Mouse (Mus musculus) kidney, postnatal 25 days (tissue): ENCODE data around the gene Psmg3.

ENCODE experiments used
- DNase-seq, 2 experiments: peaks; one replicate each; pipeline ENCODE4 v3.0.0; 2021; ENCODE audit warnings: mixed read lengths in 2 of 2

Psmg3 gene

DNA sequence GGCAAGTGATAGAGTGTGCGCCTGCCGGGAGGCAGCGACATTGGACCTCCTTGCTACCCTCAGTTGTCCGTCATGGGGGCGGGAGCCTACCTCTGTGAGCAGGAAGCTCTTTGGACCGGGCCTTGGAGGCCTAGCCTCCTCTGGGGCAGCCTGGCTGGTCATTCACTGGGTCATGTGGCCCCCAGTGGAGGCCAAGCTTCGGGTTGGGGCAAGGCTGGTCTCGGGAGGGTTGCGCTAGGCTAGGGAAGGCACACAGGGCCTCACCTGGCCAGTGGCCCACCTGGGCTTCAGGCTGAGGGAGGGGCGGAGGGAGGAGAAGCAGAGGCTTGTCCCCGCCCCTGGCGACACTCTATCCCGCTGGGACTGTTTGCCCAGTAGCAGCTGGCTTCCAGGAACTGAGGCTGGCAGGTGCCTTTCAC is 12.7 kb downstream of the Psmg3 start:
- peak; percentile 87 to 96 for DNase-seq

DNA sequence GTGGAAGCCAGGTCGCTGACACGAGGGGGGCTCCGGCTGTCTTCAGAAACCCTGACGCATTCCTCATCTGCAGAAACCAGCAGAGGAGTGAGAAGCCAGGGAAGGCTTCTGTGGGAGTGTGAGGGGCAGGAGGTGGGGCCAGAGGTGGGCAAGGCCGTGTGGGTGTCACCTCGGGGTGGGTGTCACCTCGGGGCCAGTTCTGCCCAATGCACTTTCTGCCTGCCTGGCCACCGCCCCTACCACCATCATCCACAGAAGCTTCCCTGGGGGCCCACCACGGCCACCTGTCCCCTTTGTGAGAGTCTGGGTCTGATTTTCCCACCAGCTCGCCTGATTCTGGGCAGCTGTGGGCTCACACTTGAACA is 13.6 kb downstream of the Psmg3 start:
- peak in 1 of 2 experiments; percentile 72 for DNase-seq

DNA sequence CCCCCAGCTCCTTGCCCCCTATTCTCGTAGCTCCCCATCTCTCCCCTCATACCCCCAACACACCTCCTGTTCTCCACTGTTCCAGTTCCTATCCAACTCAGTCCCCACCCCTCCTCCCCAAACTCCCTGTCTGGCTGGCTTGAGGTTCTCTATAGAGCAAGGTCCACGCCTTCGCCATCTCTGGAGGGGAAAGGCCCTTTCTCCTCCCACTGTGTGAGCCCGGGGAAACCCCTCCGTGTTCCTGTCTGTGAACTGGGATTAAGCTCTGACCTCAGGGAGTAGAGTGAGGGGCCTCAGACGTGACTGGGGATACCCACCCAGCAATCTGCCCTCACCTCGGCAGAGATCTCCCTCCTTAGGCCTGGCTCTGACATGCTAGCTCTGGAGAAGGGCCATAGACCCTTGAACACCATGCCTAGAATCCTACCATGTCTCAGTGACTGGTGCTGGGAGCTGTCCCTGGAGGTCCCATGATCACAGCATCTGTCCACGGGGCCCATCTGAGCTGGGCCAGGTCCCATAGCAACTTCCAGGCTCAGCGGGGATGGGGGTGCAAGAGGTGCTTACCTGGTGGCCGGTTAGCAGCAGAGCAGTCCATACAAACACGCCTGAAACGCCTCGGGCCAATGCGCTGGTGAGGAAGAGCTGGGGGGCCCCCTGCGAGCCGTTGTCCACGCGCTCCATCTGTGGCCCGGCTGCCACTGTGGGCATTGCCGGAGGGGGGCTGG is 14.1 kb downstream of the Psmg3 start:
- peak in 1 of 2 experiments; percentile 42 for DNase-seq

DNA sequence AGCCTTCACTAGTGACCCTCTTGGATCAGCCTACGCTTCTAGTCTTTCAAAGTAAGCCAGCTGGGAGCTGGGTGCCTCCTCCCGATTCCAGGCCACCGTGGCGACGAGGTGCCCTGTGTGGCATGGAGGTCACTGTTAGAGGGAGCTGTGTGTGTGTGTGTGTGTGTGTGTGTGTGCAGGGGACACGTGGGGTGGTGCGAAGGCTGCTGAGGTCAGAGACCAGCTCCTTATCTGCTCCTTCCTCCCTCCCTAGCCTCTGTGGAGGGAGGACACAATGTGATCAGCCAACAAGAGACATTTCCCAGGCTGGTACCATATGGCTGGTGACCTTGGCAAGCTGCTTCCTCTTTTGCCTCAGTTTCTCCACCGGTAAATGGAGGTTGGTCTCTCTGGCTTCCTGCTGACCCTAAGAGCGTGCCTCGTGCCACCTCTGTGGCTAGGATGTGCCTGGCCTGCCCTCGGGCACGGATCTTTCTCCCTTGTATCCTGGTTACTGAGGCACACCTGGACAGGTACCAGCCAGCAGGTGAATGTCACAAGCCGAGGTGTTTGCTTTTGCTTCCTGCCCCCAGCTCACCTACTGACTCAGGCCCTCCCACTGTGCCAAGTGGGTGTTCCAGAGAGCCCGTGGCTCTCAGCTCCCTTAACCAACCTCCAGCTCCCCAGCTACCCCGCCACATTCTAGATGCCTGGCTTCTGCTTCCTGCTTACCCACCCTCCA is 14.8 kb downstream of the Psmg3 start:
- peak; percentile 42 to 80 for DNase-seq

DNA sequence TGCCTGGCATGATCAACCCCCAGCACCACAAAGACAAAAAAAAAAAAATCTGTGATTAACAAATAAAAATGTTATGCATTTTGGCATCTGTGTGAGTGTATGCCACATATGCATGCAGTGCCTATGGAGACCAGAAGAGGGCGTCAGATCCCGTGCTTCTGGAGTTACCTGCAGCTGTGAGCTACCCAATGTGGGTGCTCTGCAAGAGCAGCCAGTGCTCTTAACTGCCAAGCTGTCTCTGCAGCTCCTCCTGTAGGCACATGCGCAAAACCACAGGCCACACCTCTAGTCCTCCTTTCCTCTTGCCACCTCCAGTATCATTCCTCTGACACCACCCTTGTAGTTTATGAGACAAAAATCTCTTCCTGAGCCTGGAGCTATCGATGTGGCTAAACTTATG is 17.3 kb downstream of the Psmg3 start:
- DNase-seq, result no peak

DNA sequence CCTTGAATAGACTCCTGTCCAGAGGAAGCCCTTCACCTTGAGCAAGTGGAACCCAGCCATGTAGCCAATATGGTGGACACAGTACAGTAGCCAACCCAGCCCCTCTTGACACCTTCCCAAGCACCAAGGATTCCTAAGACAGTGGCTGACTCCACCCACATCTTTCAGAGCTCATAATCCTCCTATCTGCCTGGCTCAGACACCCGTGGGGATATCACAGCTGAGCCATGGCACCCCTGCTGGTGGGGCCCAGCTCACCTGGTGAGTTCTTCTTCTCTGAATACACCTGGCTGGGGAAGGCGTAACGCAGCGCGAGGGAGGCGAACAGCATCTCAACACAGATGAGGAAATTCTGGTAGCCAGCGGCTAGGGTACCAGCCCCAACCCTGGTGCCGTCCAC is 20.8 kb downstream of the Psmg3 start:
- DNase-seq, result peak in 1 of 2 experiments; percentile 41

DNA sequence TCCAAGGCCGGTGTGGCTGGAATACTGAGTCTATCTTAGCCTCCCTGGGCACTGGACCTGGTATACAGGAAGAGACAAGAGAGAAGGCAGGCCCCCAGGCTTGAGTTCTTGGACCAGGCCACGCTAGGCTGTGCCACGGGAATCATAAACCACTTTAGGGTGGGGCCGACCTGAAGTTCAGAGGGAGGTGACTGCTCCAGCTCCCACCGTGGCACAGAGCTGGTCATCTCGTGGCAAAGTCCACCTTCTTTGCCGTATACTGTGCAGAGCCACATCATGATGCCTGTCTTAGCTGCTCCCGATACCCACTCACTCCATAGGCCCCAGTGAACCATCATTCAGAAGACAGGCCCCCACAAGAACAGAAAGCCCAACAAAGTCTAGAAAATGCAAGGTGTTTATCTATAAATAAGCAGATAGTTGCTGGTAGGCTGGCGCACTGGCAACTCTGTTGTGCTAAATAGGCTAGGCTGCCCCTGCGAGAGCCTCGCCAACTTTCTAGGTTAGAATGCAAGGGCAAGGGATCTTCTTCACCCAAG is 22.0 kb downstream of the Psmg3 start:
- DNase-seq, result no peak

DNA sequence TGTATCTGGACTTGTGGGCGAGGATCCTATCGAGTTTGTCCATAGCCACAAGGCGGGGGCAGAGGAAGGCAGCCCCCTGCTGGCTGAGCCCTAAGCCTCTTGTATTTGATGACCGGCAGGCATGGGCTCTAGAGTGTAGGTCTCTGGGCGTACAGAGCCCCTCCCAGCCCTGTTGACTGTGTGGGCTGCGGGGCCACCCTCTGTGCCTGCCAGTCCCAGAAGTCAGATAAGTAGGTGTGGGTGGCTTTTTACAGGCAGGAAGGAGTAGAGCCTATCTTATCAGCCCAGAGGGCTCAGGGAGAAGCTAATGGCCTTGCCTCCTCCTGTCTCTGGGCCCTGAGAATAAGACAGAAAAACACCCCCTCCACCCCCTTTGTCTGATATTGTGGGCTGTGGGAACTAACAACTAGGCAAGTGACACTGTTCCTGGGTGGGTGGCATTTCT is 22.6 kb downstream of the Psmg3 start:
- DNase-seq, result no peak

DNA sequence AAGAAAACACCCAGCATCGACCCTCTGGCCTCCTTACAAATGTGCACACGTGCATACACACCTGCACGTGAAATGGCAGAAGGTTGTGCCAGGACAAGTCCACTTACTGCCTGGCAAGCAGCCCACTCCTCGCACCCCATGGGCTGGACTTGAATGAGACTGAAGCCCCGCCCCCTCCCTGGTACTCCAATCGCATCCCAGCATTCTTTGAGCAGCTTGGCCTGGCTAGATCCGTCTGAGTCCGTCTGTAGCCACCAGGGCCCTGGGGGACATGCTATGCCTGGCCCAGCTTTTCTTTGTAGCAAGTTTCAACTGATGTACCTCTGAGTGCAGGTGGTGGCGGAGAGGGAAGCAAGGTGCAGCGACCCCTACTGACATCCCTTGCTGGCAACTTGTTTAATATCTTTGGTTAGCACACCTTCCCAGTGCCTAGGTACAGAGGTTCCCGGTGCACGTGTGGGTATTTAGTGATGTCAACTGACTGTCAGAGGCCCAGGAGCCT is 23.0 kb downstream of the Psmg3 start:
- DNase-seq, result peak; percentile 94 to 95

DNA sequence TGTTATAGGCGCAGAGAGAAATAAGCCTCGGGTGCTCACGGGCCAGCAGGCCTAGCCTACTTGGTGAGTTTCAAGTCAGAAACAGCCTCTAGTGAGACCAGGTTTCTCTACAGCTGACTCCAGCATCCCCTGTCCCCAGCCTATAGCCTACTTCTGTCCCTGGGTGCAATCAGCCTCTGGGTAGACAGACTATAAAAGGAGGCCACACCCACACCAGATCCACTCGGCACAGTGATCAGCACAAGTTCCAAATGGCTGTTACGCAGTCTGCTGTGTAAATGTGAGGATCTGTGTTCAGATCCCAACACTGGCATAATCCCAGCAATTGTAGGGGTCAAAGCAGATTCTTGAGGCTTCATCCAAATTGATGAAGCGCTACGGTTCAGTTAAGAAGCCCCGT is 23.5 kb downstream of the Psmg3 start:
- no peak for DNase-seq

DNA sequence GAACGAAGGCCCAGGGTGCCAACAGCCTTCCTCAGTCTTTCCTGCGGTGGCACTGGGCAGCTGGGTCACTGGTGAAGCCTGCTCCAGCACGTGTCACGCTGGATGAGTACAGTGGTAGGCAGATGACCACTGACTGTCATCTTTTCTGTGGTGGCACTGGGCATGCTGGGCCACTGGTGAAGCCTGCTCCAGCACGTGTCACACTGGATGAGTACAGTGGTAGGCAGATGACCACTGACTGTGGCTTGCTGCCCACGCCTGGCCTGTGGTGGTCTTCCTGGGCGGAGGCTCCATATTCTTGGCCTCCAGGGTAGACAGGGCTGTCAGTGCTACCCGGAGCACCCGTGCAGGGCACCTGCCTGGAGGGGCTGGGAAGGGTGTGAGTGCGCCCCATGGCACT is 24.8 kb downstream of the Psmg3 start:
- peak in 1 of 2 experiments; percentile 38 for DNase-seq

DNA sequence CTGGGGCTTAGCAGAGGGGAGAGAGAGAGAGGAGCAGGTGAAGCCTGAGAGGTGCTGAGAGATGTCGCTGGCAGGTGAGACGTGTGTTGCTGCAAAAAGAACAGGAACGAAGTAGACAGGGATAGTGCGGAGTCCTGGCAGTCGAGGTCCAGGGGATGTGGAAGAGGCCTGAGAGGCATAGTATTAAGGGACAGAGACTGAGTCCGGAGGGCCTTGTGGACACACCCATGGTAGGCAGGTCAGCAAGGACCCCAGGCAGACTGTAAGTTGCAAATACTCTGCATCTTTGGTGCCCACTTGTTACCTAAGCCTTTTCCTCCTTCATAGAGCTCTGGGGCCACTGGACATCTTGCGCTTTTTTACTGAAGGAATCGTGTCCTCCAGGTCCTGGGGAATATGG is 25.5 kb downstream of the Psmg3 start:
- no peak for DNase-seq

DNA sequence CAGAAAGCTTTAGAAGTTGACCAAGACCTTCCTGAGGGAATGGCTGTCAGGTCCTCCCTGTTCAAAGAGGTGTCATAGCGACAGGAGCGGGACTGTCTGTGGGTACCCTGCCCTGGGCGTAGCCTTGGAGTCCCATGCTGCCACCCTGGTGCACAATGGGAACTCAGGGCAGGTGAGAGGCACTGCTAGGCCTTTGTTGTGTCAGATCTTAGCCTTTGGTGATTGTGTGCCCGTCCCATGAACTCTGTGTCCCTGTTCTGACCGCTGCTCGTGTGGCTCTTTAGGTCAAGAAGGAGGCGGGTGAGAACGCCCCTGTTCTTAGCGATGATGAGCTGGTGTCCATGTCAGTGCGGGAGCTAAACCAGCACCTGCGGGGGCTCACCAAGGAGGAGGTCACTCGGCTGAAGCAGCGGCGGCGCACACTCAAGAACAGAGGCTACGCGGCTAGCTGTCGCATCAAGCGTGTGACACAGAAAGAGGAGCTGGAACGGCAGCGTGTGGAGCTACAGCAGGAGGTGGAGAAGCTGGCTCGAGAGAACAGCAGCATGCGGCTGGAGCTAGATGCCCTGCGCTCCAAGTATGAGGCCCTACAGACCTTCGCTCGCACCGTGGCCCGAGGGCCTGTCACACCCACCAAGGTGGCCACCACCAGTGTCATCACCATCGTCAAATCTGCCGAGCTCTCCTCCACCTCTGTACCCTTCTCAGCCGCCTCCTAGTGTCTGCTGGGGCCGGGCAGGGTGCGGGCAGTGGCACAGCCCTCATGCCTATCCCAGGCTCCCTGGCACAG is 26.7 kb downstream of the Psmg3 start:
- no peak for DNase-seq

DNA sequence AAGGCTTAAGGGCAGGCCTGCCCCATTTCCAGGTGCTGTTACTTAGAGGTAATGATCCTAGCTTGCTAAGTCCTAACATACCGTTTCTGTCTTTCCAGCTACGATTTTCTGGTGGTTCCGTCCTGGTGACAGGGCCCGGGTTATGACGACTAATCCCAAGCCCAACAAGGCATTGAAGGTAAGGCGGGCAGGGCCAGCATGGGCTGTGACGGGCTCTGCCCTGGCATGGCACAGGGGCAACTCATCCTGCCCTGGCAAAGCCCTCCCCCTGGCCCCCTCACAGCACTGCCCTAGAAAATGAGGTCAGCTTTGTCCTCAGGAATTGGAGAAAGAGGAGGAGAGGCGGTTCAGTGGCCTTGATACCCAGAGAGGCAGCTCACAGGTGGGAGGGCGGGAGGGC is 27.6 kb downstream of the Psmg3 start:
- DNase-seq, result no peak

DNA sequence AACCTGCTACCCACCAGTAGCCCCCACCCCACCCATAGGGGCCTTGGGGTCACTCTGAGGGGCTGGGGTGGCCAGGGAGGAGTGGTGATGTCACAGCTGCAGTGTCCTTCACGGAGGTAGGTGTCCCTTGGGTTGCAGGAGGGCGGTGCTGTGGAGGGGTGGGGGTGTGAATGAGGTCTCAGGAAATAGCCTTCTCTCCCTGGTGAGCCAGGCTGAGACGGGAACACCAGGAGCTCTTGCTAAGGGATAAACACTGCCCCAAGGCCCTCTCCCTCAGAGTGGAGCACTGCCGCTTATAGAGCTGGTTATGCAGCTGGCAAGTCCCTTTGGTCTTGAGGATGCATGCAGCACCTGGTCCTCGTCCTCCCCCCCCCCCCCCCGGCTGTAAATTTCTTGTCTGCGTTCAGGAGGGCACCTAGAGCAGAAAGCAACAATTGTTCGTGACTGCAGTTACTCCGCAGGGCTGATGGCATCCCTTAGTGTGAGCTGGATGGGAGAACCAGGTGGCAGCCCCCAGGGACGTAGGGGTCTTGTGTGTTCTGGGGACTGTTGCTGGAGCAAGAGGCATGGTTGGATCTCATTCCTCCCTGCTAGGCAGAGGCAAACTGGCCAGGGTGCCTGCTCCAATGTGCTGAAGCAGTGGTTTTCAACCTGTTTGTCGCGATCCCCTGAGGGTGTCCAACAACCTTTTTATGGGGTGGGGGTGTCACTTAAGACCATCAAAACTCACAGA is 28.4 kb downstream of the Psmg3 start:
- DNase-seq, result no peak

DNA sequence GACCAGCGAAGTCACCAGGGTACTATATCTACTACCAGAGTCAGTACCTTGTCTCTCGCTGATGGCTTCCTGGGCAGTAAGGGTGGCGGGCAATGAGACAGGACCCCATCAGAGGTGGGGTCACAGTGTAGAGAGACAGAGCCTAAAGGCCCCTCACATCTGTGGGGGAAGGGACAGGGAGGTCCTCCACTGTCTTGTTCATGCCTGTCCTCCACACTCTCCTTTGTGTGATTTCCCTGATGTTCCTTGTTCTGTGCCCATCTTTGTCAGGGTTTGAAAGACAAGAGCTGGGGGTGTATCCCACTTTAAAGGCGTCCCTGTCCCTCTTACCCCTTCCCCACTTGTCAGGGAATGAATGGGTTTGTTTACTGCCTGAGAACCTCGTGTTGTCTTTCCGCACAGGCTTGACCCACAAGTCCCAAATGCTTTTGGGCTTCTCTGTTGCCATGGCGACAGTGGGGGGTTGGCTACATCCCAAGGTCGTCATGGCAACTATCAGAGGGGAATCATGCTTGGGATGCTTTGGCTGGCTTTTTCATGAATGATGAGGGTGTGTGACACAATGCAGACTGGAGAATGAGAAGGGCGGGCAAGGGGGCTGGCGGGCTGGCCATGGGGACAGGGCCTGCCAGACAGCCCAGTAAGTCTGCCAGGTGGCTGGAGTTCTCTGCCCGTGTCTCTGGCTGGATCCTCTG is 29.1 kb downstream of the Psmg3 start:
- peak; percentile 88 for DNase-seq

DNA sequence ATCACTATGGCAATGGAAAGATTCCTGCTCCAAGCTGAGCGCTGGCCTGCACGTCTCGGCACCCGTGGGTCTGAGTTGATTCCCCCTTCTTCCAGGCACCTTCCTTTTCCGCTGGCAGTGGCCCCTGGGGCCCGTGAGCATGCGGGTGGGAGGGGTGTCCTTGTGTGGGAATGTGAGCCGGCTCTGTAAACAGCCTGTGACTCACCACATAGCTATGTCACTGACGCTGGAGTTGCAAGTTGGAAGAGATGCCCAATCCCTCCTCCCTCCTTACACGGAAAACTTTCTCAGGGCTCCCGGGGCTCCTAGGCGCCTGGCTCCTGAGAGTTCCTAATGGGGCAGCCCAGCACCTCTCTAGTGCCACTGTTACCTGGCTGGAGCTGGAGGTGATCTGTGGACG is 29.8 kb downstream of the Psmg3 start:
- peak; percentile 92 to 95 for DNase-seq

DNA sequence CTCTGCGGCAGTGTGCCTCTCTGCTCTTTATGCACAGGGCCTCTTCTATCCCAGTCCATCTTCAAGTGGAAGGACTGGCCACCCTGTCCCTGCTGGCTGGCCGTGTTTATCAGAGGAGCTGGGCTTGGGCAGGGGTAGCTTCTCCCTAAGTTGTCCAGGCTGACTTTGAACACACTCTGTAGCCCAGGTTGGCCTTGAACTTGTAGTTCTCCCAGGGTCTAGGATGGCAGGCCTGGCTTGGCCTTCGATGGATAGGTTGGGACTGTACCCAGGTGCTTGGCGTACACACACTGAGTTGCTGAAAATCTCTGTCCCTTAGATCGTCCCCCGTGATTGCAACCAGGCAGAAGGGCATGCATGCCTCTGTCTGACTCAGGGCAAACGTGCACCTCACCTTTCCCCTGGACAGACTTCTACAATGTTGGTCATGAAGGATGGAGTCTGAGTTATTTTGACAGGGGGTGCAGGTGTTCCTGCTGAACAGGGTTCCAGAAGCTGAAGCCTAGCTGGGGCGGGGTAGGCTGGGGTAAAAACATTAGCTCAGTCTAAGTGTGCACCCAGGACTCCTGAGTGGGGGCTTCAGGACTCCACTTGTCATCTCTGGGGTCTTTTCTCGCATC is 30.6 kb downstream of the Psmg3 start:
- DNase-seq, result peak in 1 of 2 experiments; percentile 38

DNA sequence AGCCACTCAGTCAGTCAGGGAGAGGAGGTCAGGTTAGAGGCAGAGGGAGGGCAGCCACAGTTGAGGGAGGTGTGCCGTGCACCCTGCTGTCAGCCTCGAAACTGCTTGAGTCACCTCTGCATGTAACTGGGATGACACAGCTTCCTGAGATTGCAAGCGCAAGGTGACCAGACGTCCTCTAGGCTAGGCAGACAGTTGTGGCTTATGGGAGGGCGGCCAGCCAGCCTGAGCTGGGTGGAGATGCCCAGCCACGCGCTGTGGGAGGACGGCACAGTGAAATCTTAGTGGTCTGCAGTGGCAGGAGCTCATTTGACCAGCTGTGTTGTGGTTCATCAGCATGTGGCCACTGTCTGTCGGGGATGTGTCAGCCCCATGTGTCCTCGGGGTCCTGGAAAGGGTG is 31.7 kb downstream of the Psmg3 start:
- DNase-seq, result peak in 1 of 2 experiments; percentile 61

DNA sequence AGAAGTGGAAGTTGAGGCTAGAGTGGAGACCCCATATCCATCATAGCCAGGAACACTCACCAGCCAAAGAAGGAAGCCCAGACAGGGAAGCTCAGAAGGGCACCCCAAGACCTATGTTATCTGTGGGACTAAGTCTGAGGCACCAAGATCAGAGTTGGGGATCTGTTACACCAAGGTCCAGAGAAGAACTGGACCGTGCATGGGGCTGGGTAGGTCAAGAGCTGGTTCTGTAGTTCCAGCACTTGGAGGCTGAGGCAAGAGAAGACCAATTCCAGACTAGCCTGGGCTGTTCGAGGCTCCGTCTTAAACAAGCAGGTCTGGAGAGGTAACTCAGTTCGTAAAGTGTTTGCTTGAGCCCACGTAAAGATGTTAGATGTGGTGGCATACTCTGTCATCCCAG is 32.5 kb downstream of the Psmg3 start:
- DNase-seq, result no peak
